Mouse (Mus musculus): ENCODE measurements around the gene Skap1.

DNA sequence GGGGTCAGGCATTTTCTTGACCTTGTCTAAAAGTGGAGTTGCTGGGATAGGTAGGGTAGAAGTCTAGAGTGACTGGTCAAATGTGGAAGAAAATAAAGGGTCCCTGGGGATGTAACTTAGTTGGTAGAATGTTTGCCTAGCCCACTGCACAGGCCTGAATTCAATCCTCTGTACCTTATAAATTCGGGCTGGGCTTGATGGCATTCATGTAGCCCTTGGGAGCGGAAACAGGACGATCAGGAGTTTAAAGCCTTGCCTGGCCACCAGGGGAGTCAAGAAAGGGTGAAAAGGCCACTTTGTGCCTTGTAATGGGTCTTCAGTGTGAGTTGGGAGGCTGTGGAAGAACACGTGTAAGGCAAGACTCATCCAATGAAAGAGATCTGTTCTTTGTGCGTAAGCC is 325.6 kb downstream of the Skap1 start:
- TF ChIP-seq CTCF (IDR thresholded peaks at IDR 0.05; ENCODE audit: extremely low read depth, insufficient read length, insufficient replicate concordance, low read depth, low read length) = no peak
- no peak for TF ChIP-seq POLR2A (IDR thresholded peaks at IDR 0.05; ENCODE audit: low read depth, low read length)

Data from small intestine, adult 2 months (tissue).